Mouse (Mus musculus) urinary bladder, postnatal 0 days (tissue): Measurements from ENCODE around the gene Gm21915. TPM values are rescaled to one million over a fixed set of nuclear protein-coding genes. Genes with fewer than 3 reads are reported as not detected.

Source experiments
- polyA plus RNA-seq: library from polyadenylated mRNA; unstranded; fragments of >200 nt; fragmentation: Nextera tagmentation; extraction: Ambion mirVana; gene quantifications from 2 replicates; pipeline ENCODE4 v1.2.1, GENCODE M21; 2015

Gm21915 gene
- not detected in 2 replicates for polyA plus RNA-seq

GRCm38 (mm10) chr9:40670313-40670712 lies at the start of gene Gm21915:
Gm21915 (plus strand) TSS chr9:40670613.

GRCm38 (mm10) chr9:40685801-40686420 lies 15.5 kb downstream of the Gm21915 start, which contains the start of gene Clmp:
Clmp (plus strand) TSS chr9:40685962.

Other genes with a start within 250 kb of the Gm21915 start
- gene Gramd1b, start 139.2 kb upstream of the Gm21915 start, polyA plus RNA-seq: 1.1 and 3.0 TPM in 2 replicates
- gene Clmp, start 15.3 kb downstream of the Gm21915 start, polyA plus RNA-seq: 40.8 and 47.8 TPM in 2 replicates
- gene Hspa8, start 130.4 kb downstream of the Gm21915 start, polyA plus RNA-seq: 1,483 and 1,719 TPM in 2 replicates
- gene Bsx, start 203.5 kb downstream of the Gm21915 start, polyA plus RNA-seq: not detected in 2 replicates